Mouse (Mus musculus): ENCODE results near the gene Sept1.

Sept1 gene

GRCm38 (mm10) chr7:127232622-127233367, at the start of gene Sept1, which contains the start of gene Zfp553:
Sept1 (minus strand) TSS chr7:127233130.
Zfp553 (plus strand) TSS chr7:127233061.
- peak; percentile 91 for DNase-seq (ENCODE audit: low read depth)

DNA sequence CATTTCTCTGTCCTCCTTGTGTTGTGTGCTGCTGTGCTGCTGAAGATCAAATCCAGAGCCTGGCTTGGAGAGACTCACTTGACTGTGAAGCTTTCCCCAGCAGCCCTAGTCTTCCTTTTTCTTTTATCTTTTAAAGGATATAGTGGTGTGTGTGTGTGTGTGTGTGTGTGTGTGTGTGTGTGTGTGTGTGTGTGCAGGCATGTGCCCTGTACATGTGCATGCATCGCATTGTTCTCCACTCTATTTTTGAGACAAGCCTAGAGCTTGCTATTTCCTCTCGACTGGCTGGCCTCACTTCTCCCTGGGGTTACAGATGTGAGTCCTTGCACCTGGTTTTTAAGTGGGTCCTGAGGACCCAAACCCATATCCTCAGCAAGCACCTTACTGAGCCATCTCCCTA, 49.3 kb upstream of the Sept1 start:
- DNase-seq (ENCODE audit: low read depth) = no peak

DNA sequence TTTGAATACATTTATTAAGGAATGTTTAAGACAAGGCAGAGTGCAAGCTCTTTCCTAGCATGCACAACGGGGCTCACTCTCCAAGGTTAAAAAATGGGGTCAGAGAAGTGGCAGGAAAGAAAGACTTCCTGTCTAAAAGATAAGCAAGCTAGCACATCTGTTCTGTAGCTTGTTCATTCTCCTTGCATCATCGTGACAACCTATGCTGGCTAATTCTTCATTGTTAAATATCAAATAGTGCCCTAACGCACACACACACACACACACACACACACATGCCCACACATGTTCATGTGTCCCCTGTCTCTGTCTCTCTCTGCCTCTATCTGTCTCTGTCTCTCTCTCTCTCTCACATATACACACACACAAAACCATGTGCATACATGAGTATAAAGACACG, 48.2 kb upstream of the Sept1 start:
- DNase-seq (ENCODE audit: low read depth) = peak; percentile 68

GRCm38 (mm10) chr7:127280092-127280491, 47.2 kb upstream of the Sept1 start:
- DNase-seq (ENCODE audit: low read depth) = no peak

DNA sequence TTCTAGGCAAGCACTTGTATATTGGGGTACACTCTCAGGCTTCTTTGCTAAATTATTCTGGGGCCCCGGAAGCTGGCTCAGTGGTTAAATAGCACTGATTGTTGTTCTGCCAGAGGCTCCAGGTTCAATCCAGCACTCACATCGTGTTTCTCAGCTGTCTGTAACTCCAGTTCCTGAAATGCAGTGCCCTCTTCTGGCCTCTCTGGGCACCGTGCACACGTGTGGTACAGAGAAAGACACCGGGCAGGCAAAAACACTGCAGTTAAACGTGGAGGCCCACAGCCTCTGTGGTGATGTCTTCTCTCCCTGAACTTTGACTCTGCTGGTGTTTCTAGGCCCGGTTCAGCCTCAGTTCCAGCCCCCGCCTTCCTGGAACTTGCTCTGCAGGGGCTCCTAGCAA, 45.4 kb upstream of the Sept1 start:
- DNase-seq (ENCODE audit: low read depth) = peak; percentile 88

DNA sequence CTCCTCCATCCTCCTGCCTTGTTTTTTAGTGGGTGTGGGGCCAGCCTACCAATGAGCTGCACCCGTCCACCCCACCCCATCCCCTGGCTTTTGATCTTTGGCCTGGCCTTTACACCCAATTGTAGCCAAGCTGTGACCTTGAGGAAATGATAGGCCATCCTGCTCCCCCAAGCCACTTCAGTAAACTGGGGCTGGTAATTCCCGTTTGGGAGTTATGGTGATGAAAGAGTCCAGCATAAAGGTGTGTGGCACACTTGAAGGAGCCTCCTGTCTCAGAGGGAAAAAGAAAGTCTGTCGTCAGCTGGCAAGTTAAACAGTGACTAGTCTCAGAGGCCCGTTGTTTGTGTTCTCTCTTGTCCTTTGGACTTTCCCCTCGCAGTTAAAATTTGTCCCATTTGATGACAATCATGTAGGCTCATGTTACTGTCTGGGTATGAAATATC, 43.6 kb upstream of the Sept1 start:
- DNase-seq (ENCODE audit: low read depth) = no peak

- DNase-seq (ENCODE audit: low read depth) = peak; percentile 98
Observed at GRCm38 (mm10) chr7:127273925-127274789, 41.2 kb upstream of the Sept1 start, which contains the start of gene Sephs2. Sephs2 (minus strand) TSS chr7:127274055.

DNA sequence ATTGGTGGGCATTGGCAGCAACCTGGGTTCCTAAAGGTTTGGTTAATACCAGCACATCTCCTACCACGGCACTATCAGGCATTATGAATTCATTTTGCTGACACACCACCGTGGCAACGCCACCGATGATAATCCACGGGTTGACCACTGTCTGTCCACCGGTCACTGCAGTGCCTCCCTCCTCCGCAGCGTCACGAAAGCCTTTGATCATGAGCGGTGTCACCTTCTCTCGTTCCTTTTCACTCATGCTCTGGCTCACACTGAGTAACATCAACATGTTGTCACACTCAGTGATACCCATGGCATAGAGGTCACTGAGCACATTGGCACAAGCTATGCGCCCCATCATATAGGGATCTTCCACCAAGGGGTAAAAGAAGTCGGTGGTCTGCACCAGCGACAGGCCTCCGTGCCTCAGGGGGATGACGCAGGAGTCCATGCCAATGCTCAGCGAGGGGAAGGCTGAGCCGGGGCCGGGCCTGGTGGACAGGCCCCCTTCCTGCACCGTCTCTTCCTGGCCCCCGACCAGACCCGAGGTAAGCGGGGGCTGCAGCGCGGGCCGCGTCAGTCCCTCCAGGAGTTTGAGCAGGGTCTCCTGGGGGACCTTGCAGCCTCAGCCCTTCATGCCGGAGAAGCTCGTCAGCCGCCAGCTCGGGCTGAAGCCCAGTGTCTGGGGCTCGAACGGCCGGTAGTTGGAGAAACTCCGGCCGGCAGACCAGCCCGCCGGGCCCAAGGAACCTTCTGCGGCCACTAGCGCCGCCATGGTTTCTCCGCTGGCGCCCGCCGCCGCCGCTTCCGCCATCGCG, 40.4 kb upstream of the Sept1 start:
- DNase-seq (ENCODE audit: low read depth) = peak; percentile 52

- no peak for DNase-seq (ENCODE audit: low read depth)
Observed at GRCm38 (mm10) chr7:127272566-127272965, 39.6 kb upstream of the Sept1 start.

DNA sequence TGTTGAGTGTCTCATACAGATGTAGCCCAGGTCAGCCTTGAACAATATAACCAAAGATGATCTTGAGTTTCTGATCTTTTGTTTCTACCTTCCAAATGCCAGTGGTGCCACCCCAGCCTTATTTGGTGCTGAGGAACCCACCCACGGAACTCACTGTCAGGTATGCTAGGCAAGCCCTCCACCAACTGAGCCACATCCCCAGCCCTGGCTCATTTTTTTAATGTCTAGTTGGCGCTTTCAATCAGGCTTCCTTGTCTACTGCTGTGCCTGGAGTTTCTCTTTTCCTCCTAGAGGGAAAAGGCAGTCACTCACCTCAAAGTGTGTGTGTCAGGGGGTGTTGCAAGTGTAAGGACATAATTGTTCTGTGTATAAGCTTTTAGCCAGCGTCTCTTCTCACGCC, 38.2 kb upstream of the Sept1 start:
- DNase-seq (ENCODE audit: low read depth) = no peak

- DNase-seq (ENCODE audit: low read depth) = no peak
Observed at GRCm38 (mm10) chr7:127270666-127271065, 37.7 kb upstream of the Sept1 start.

- DNase-seq (ENCODE audit: low read depth) = no peak
Observed at GRCm38 (mm10) chr7:127270256-127270655, 37.3 kb upstream of the Sept1 start.

GRCm38 (mm10) chr7:127263526-127263925, 30.6 kb upstream of the Sept1 start:
- DNase-seq (ENCODE audit: low read depth) = no peak

DNA sequence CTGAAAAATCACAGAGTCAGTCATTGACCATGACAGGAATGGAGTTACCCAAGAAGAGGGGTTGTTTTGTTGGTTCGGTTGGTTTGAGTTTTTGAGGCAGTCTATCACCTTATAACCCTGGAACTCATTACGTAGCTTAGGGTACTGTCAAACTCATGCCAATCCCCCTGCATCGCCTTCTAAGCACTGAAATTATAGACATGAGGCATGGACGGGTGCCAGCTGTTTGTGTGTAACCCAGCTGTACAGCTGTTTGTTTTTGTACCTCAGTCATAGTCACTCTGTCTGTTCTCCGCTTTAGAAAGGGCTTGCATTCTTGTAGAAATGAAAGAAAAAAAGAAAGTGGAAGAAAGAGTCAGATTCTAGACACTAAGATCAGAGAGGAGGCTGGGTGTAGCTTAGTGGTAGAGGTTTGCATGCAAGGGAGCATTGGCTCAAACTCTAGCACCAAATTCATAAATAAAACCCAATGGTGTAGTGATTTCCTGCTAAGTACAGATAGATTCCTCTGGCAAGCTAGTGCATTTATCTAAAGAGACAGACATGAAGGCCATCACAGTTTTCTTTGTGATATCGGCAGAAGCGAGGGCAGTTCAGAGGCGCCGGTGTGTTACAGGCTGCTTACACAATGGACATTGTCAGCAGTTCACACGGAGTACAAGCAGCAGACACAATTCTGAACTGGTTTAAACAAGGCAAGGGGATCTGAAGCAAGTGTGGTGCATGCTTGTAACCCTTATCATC, 29.5 kb upstream of the Sept1 start:
- no peak for DNase-seq (ENCODE audit: low read depth)

DNA sequence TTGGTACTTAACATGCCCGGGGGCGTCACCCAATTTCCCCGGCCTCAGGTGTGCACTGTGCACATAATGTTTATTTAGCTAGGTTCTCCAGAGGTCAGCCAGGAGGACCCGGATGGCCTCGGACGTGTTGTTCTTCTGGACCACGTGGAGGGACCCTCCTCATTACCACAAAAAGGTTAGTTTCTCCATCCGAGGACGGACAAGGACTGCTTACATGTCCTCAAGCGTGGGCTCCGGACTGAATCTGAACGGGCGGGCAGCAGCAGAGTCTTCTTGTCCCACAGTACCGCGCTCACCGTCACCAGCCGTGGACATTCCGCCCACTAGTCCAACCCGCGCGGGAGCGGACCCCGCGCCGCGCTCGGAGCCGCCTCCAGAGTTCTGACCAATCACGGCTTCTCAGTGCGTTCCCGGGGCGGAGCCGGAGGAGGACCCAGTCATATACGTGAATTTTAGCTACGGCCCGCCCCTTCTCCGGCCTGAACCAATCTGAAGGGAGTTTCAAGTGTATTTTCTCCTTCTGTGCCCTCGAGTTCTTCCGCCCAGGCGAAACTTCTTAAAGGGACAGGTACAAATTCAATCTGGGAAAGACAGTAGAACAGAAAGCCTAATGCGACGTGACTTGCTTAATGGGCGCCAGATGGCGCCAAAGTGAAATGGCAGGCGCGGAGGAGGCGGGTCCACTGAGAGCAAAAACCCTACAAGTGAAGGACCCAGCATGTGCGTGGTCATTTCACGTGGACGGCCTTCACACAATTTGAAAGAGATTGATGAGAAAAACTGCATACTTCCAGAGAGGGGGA, 27.6 kb upstream of the Sept1 start, which contains the start of gene Dctpp1:
Gene Dctpp1 (minus strand): TSS at position 401 of the 803 bp plus-strand sequence.
- peak; percentile 99 for DNase-seq (ENCODE audit: low read depth)

DNA sequence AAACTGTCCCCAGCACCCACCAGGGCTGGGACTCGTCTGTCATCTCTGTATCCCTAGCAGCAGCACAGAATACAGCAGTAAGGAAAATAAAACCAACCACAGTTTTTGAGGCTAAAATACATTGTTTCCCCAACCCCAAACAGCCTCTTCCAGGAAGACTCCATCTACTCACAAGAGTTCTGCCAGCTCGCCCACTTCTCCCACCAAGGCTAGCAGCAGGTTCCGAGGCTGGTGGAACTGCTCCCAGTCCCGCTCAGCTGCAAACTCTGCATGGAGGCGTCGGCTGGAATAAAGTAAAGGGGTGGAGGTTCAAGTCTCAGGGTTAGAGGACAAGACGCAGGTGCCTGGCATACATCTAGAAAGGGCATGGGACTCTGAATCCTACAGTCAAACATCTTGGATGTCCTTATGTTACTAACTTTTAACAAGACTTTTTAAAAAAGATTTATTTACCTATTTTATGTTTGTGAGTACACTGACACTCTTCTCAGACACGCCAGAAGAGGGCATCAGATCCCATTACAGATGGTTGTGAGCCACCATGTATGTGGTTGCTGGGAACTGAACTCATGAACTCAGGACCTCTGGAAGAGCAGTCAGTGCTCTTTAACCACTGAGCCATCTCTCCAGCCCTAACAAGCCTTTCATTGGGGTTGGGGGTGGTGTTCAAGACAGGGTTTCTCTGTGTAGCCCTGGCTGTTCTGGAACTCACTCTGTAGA, 26.4 kb upstream of the Sept1 start:
- DNase-seq (ENCODE audit: low read depth) = no peak

GRCm38 (mm10) chr7:127256518-127256917, 23.6 kb upstream of the Sept1 start:
- no peak for DNase-seq (ENCODE audit: low read depth)

- no peak for DNase-seq (ENCODE audit: low read depth)
Observed at GRCm38 (mm10) chr7:127255965-127256364, 23.0 kb upstream of the Sept1 start.

- no peak for DNase-seq (ENCODE audit: low read depth)
Observed at GRCm38 (mm10) chr7:127255008-127255407, 22.1 kb upstream of the Sept1 start.

Data from induced T-regulatory cell, adult 2 months (primary cell).